Mouse (Mus musculus): Measurements from ENCODE around the gene Trpm8.

DNA sequence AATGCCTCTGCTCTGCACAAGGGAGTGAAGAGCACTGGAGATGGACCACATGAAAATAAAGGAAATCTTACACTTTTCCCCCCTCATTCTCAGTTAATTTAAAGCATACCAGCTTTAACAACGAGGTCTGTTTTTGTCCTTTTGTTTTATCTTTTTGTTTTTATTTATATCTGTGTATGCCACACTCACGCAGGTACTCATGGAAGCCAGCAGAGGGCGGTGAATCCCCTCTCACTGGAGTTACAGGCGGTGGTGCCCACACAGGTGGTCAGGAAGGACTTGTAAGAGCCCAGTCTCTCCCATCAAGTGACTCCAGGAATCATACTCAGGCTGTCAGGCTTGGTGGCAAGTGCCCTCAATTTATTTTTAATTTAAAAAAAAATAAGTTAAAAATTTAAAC, 156.6 kb downstream of the Trpm8 start:
- TF ChIP-seq EP300 (IDR thresholded peaks at IDR 0.05; ENCODE audit: low read depth) (no peak), CTCF (IDR thresholded peaks at IDR 0.05; ENCODE audit: low read depth) (peak; percentile 55)
